Mouse (Mus musculus) right cerebral cortex, postnatal 36 days (tissue): ENCODE measurements around the gene Lpcat3.
A peak's percentile ranks its signal among the peaks of the same experiment; 100 is the strongest.

Experiments
- DNase-seq, 2 experiments: peaks; one replicate each; pipeline ENCODE4 v3.0.0; 2022; ENCODE audit warnings: low spot score in 2 of 2, mixed read lengths in 1 of 2

Lpcat3 gene

DNA sequence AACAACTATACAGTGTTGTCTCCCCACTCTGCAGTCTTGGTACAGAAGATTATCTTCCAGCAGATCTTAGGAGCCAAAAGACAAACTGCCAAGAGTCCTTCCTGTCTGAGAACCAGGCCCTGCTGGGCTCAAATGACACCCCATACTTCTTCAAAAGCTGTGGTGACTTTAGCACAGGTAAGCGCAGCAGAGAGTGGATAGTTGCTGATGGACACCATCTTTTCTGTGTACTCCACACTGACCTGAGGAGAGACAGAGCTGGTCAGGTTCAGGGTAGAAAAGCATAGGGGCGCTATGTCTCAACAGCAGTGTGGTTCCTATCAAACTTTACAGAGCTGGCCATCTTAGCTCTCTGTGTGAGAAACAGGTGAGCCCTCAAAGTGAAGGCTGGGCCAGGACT lies 41.6 kb downstream of the Lpcat3 start:
- DNase-seq = no peak

DNA sequence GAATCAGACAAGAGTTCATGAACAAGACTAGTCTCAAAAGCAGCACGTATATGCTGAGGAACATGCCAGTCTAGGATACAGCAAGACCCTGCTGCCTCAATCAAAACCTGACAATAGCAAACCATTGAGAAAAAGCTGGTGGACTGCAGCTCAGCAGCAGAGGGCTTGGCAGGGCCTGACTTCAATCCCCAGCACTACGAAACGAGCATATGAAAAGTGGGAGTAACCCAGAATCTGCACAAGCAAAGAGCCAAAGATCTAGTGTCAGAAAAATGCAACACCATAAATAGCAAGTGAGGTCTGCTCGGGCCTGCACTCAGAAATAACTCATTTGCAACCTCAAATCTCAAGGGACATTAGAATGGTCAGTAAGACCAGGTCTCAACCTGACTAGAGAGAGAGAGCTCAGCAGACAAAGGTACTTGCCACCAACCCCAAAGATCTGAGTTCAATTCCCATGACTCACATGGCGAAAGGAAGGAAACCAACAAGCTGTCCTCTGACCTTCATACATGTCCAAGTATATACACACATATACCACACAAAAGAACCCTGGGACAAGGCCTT lies 43.3 kb downstream of the Lpcat3 start:
- DNase-seq = no peak

DNA sequence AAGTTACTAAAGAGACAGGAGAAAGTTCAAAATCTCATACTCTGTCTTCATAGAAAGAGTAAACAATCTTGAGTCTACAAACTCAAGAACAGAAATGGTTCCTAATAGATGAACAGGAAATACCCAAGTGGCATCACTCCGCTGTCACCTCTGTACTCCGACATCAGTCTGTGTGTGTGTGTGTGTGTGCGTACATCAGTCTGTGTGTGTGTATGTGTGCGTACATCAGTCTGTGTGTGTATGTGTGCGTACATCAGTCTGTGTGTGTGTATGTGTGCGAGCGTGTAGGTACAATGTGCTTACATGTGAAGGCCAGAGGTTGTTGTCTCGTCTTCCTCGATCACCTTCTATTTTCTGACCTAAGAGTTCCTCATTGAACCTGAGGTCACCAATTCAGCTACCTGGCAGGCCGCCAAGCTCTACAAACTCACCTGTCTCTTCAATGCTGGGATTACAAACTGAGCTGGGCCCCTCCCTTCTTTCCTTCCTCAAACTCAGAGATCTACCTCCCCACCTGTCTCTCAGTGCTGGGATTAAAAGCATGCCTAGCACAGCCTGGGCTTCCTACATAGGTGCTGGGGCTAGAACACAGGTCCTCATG lies 45.6 kb downstream of the Lpcat3 start:
- no peak for DNase-seq

DNA sequence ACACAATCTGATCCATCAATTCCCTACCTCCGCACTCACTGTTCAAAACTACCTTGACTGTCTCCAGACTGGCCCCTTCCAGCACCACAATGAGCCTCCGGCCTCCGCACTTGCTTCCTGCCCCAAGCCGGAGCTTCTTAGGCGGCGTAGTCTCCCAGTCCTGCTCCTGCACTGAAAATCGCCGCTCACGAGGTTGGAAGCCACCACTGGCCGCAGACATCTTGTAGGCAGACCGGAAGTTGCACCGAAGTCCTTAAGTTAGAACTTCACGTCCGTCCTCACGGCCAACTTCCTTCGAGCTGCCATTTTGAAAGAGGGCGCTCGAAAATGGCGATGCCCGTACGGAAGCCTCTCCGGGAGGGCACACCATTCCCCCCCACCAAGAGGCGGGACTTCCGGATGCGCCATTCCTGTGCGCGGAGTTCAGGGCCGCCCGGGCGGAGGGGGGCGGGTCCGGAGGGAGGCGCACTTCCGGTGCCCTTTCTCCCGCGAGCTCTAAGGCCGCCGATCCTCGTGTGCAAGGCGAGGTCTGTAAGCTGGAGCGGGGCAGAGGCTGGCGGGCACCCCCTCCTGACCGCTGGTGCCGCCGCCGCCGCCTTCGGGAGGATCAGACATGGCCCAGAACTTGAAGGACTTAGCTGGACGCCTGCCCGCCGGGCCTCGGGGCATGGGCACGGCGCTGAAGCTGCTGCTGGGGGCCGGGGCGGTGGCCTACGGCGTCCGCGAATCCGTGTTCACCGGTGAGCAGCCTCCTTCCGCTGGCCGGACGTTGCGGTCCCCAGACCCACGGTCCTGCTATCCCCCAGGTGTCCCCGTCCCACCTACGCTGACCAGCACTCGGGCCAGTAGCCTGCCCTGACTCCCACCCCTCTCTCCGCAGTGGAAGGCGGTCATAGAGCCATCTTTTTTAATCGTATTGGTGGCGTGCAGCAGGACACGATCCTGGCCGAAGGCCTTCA lies 49.3 kb downstream of the Lpcat3 start, which contains the start of the genes Emg1 and Phb2:
Emg1 (minus strand) TSS at position 355 of the 959 bp plus-strand sequence.
Phb2 (plus strand) TSS at position 513 of the 959 bp plus-strand sequence.
- DNase-seq = peak; percentile 96 to 97

DNA sequence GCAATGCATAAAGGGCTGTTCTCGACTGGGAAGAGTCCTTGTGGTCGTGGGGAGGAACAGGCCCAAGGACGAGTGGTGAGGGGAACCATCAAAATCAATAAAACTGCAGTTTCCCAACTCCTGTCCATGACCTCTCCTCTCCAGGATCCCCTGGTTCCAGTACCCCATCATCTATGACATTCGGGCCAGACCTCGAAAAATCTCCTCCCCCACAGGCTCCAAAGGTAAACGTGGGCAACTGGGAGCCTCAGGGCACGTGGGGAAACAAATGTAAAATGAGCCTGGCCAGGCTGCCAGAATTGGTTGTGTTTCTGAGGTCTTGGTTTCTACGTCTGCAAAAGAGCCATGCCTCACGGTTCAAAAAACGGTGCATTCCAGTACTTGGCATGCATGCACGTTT lies 50.1 kb downstream of the Lpcat3 start:
- DNase-seq = no peak

DNA sequence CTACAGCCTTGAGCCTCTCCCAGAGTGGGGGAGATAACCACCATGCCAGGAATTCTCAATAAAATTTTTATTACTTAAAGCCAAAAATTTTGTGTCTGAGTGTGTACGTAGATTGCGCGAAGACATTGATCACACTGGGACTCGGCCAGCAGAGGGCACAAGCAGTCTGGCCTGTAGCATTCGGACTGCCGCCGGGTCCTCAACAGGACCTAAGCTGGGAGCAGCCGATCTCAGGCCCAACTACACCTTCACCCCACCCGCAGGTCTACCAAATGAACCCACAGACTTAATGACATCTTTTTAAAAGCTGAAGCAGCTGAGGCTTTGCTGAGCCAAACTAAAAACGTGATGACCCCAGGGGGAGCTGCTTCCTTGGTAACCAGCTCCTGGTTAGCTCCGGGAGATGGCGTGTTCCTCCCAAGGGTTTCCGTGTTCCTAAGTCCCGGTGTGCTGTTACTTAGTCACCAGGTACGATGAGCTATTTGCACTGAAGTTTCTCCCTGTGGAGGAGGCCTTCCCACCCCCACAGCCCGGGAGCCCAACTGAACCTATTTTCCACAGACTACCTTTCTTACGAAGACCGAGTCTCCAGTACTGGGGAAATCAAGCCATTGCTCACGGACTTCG lies 54.1 kb downstream of the Lpcat3 start:
- no peak for DNase-seq

DNA sequence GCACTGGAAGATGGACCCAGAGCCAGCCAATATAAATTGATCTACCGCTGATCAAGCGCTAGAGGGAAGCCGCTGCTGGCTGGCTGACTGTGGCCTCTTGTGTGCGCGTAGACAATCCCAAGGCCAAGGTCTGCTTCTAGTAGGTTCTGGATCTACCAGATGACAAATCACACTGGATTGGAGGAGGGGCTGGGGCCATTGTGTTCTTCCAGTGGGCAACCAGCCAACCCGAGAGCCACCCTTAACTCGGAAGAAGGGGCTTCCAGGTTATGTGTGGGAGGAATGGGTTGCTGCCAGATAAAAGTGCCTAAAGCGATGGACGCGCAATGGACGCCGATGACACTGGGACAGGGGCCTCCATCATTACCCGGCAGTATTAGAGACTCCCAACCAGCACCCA lies 55.1 kb downstream of the Lpcat3 start:
- DNase-seq = no peak

DNA sequence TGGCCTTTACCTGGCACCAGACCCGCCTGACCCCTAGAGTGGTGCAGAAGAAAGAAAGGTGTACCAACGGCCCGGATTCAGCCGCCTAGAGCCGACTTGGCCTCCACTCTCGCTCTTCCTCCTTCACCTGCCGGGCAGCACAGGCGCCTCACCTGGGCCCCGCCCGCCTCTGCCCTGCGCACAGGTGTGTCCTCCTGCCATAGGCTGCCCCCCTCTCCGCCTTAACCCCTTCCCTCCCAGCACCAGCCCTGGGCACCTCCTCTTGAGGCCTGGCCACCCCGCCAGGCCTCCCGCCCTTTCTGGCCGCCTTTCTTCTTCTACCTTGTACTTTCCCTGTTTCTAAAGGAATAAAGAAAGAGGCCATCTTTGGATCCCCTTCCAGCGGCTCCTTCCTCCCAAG lies 55.9 kb downstream of the Lpcat3 start:
- no peak for DNase-seq

DNA sequence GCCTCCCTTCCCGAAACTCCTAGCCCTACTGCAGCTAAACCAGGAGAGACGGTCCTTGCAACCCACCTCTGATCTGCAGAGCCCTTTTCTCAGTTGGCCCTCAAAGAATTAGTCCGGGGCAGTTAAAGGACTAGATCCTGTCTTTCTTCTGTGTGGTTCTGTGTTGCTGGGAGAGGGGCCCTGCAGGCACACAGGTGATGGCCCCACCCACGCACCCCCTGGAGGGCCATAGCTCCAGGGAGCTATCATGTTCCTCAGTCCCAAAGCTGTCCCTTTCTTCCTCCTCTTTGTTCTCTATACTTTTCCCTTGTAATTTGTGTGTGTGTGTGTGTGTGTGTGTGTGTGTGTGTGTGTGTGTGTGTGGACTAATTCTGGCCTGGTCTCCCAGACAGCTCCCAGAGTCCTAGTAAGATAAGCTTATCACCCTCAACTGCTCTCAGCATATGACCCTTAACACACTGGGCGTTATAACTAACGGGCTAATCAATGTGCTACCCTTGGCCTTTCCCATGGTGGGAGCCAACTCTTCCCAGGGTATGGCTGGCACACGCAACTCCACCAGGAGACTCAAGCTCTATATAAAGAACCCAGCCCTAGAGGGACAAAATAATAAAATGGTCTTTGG lies 56.6 kb downstream of the Lpcat3 start:
- no peak for DNase-seq

DNA sequence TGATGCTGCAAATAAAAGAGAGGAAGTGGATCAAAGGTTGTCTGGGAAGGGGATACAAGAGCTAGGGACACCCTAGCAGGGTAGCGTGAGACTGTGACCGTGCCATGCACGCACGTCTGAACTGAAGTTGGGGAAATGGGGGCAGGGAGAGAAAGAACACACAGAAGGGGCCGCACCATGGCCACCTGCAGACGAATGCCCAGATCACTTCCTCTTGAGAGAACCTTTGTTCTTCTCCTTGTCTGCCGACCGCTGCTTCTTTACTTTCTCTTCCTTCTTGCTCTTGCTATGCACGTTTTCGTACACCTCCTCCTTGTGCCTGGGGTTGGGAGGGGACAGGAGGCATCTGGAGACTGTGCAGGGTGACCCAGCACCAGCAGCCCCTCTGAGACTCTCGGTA lies 58.1 kb downstream of the Lpcat3 start:
- DNase-seq = no peak

DNA sequence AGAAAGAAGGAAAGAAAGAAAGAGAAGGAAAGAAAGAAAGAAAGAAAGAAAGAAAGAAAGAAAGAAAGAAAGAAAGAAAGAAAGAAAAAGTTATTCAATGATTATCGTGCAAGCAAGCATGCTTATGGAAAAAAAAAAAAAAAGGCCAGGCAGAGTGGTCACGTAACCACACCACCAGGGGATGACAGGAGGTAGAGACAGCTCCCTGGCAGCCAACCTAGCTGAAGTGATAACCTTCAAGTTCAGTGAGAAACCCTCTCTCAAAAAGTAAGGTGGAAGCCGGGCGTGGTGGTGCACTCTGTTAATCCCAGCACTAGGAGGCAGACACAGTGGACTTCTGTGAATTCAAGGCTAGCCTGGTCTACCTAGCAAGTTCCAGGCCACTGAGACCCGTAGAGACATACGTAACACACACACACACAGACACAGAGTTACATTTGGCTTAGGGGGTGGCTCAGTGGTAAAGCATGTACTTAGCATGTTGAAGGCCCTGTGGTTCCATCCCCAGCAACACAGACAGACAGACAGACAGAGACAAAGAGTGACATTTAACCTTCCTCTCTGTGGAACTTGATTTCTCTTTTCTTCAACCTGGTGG lies 60.1 kb downstream of the Lpcat3 start:
- no peak for DNase-seq

DNA sequence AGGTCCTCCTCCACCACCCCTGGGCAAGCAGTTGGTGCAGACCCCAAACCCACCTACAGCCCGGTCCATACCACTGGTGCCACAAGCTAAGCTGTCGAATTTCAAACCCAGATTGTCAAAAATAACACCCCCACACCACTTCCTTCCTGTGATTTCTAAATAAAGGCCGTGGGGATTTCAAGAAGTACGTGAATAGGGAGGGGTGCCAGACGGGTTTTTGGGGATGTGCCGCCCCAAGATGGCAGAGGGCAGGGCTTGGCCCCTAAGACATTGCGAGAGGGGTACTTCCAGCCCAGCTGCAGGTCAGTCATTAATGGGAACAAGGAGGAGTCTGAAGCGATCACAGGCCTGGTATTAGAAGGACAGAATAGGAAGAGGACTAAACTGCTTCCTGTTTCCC lies 60.7 kb downstream of the Lpcat3 start:
- DNase-seq = no peak

DNA sequence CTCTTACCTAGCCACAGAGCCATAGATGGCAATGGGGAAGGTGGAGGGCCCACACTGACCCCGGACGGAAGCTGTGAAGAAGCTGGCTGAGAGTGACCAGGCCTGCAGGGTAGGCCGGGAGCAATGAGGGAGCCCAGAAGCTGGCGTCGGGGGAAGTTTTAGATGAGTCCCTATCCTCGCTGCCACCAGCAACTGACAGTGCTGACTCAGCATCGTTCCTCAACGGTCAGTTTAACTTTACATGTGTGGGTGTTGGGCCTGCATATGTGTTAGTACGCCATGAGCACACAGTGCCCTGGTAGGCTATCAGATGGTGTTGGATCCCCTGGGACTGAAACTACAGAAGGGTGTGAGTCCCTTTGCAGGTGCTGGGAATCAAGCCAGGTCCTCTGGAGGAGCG lies 61.6 kb downstream of the Lpcat3 start:
- no peak for DNase-seq

DNA sequence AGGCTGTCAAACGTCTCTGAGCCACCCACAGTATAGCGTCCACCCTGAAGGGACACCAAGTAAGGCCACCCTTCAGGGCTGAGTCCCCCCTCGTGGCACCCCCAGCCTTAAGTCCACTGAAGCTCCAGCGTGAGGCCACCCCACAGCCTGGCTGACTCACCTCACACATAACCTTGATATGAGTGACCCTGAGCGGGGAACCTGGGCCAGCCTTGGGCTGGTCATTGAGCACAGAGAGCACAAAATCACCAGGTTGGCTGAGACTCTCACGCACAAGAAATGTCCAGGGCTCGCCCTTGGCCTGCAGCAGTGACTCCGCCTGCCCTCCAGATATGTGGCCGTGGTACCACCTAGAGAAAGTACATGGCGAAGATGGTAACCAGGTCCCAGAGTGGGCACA lies 65.8 kb downstream of the Lpcat3 start:
- no peak for DNase-seq

DNA sequence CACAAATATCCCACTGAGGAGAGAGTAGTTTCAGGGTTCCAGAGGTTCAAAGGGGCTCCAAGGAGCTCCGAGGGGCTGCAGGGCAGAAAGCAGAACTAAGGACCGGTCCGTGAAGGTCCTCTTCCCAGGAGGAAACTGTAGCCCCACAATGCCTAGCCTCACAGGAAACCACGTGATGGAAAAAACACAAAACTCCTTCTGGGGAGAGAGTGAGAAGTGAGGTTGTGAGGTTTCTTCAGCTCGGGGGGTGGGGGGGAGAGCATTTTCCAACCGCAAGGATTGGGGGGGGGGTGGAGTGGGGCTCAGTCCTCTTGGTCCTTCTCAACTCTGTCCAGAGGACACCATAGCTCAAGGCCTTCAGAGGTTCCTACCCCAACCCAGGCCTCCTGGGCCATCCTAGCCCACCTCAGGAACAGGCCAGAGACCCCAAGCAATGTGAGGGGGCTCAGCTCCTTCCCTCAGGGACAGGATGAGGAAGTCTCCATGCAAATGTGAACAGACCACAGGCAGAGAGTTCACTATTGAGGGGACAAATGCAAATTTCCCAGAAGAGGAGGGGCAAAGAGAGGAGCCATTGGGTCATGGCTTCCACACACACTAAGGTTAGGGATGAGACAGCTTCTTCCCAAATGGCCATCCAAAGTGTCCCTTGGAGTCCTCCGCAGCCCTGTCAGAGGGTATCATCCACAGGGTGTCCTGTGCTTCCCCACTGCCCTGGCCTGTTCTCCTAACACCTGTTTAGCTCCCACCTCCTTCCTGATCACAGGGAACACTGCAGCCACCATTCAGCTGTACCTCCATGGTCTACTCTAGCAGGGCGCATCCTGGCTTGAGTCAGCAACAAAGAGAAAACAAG lies 67.3 kb downstream of the Lpcat3 start:
- no peak for DNase-seq

DNA sequence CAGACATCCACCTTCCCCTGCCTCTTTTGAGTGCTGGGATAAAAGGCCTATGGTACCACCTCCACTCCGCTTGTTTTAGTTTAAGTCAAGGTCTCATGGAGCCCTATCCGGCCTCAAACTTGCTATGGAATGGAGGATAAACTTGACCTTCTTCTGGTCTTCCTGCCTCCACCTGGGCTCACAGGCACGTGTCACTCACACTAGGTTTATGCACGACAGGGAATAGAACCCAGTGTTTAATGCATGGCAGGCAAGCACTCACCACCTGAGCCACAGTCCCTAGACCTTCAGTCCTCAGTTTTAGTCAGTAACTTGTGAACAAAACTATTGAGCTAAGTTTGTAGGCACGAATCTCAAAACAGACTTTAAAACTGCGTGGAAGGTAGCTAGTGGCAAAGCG lies 68.2 kb downstream of the Lpcat3 start:
- no peak for DNase-seq

DNA sequence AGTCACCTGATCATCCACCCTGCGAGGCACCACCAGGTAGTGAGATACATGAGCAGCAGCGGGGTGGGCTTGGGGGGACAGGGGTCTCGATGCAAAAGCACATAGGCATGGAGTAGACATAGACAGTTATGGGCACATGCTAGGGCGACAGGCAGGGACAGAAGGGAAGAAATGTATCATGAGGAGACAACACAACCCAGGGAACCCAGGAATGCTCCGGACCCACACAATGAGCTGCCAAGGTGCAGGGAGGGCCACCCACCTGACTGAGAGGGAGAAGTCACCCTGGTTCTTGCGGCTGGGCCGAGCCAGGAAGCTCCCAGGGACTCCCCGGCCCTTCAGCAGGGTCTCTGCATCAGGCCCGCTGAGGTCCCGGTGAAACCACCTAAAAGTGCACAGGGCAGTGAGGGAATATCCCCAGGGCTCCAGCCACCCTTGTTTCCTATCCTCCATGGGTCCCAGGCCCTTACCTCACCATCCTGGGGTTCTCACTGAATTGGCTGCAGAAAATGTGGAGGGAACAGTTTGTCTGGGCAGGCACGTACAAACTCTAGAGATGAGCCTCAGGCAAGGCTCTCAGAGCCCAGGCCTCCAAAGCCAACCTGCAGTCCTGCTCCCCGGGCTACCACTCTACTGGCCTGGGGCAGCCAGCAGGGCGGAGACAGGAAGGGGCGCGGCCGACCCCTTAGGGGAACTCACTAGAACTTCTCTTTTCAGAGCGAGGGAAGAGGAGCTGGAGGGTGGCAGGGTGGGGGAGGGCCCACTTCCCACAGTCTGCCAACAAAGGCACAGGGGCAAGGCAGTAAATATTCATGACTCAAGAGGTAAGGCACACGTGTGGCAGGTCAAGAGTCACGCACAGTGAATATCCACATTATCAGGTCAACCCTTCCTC lies 69.9 kb downstream of the Lpcat3 start:
- no peak for DNase-seq

DNA sequence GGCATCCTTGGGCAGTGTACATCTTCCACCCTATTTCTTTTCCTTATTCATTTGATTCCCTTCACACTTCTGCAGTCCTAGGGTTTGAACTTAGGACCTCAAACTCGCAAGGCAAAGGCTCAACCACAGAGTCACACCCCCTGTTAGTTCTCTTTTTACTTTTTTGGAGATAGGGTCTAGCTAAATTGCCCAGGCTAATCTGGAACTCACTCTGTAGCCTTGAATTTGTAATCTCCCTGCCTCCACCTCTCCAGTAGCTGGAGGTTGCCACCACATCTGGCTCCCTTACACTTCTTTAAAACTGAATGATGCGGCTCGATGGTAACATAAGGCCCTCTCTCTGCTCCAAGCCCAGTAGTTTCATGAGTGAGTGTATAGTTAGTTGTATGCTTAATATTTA lies 71.6 kb downstream of the Lpcat3 start:
- DNase-seq = no peak

DNA sequence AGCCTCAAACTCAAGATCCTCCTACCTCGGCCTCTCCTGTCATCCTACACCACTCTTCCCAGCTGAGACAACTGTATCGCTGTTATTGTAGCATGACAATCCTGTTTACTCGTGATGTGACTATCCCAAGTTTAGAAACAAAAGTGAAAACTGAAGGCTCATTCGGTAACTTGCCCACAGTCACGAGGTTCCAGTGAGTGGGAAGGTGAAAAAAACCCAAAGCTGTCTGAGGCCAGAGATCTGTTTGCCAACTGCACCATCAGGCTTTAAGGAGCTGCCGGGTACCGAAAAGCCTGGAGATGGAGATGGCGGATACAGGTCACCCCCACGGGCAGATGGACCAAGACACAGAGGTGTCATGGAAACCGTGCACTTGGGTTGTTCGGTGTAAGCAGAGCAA lies 74.2 kb downstream of the Lpcat3 start:
- DNase-seq = no peak
